Mouse (Mus musculus): ENCODE measurements around the gene Glt6d1.

DNA sequence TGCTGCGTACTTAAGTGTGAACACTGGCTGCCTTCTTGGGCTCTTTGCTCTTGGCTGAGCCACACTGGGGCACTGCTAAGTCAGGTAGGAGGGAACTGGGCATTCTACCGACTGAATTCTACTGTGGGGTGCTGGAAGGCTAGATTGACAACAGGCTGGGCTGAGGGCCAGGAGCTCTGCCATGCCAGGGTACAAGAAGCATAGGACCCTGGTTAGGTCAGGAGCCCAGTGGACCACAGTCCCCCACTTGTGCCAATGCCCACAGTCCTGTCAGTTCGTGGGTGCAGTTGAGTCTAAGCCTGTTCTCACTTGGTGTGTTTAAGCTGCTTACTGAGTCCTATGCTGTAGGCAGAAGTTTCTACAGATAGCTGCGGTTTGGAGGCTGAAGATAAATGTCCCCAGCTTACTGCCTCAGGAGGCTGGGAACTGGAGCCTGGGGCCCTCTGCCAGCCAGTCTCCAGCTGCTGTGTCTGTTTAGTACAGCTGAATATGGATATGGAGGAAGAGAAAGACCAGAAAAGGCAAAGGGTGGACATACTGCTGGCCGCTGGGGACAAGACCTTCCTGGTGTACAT, 47.1 kb upstream of the Glt6d1 start:
- TF ChIP-seq CTCF (IDR thresholded peaks at IDR 0.05; ENCODE audit: borderline replicate concordance, insufficient read depth, low read depth, low read length), result no peak
- TF ChIP-seq POLR2A (IDR thresholded peaks at IDR 0.05; ENCODE audit: borderline replicate concordance, insufficient read depth, low read length), result no peak
